8 mouse cellular contexts compared by ENCODE assay signal in the genomic region with DNA sequence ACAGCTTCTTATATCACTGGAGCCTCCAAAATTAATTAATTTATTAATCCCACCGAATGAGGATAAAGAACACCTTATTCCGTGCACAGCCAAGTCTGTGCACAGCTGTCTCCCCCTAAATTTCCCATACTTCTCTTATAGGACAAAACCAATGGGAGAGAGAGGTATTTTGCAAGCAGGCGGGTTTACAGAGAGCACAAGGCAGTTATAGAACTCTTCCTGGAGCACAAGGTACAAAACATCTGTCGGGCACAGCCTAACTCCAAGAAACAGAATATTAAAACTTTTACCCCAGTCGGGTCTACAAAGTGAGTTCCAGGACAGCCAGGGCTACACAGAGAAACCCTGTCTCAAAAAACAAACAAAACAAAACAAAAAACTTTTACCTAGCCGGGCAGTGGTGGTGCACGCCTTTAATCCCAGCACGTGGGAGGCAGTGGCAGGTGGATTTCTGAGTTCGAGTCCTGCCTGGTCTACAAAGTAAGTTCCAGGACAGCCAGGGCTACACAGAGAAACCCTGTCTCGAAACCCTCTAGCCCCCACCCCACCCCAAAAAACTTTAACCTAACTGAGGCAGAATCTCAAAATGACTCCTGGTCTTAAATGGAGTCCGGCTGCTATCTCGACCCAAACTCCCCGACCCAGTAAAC.
DNase-seq lines count a peak whose midpoint lies in the region; ATAC-seq and TF ChIP-seq lines count a peak whose summit lies in the region.

No protein-coding gene starts in this region.

- no peak for TF ChIP-seq CTCF in left cerebral cortex, adult 2 months (IDR thresholded peaks at IDR 0.05)

- H3K4me1 ChIP-seq in embryonic facial prominence, embryonic 10.5 days = peaks cover 18% of the 10 kb centered on the region

- H3K36me3 ChIP-seq in embryonic facial prominence, embryonic 10.5 days (replicated peaks) = peaks cover 41% of the 10 kb centered on the region

- 8% methylated on average over 13 of the region's 13 CpGs for WGBS in embryonic facial prominence, embryonic 10.5 days

- peak; percentile 1 for ATAC-seq in inflammation-experienced regulatory T-cells, adult 6 months
- ATAC-seq in activated CD4-positive, CD25-positive, alpha-beta regulatory T cell, adult 4 months = no peak

- DNase-seq in left cerebral cortex, adult 2 months (ENCODE audit: extremely low spot score in 1 of 2, low spot score in 2 of 2) = no peak
- DNase-seq in left cerebral cortex, postnatal 10 days (ENCODE audit: extremely low spot score in 1 of 2, low spot score in 2 of 2) = no peak
- peak; percentile 13 for DNase-seq in embryonic facial prominence, embryonic 10.5 days (ENCODE audit: low spot score)
- peak; percentile 32 for DNase-seq in naive thymus-derived CD4-positive, alpha-beta T cell, adult 2 months (ENCODE audit: low read depth)
- DNase-seq in ovary, postnatal 36 days (ENCODE audit: low spot score) = no peak
- DNase-seq in gastrocnemius, postnatal 25 days = no peak

- H3K27ac ChIP-seq in left cerebral cortex, adult 2 months = no peak overlapping the region
- peak overlapping the region; percentile 88 for H3K27ac ChIP-seq in embryonic facial prominence, embryonic 10.5 days (replicated peaks)

- H3K4me3 ChIP-seq in left cerebral cortex, adult 2 months = peak overlapping the region; percentile 53
- H3K4me3 ChIP-seq in embryonic facial prominence, embryonic 10.5 days = peak overlapping the region; percentile 75

- H3K9me3 ChIP-seq in embryonic facial prominence, embryonic 10.5 days = no peaks in the 10 kb centered on the region

- no peaks in the 10 kb centered on the region for H3K27me3 ChIP-seq in embryonic facial prominence, embryonic 10.5 days (replicated peaks; ENCODE audit: low read depth, poor library complexity, severe bottlenecking)

- intact Hi-C loops in left cerebral cortex, adult 2 months (cut with DNase I) = no loop called here
- intact Hi-C loops in left cerebral cortex, postnatal 10 days (cut with DNase I) = no loop called here

Comparison
In these comparisons a context has a peak if more than half of its experiments do, and no peak if none do; other contexts are left out.
1. DNase-seq: peak in embryonic facial prominence, embryonic 10.5 days (single experiment) and naive thymus-derived CD4-positive, alpha-beta T cell, adult 2 months (single experiment); none in left cerebral cortex, adult 2 months (0 of 2), left cerebral cortex, postnatal 10 days (0 of 2), ovary, postnatal 36 days (single experiment) and gastrocnemius, postnatal 25 days (single experiment).